Mouse (Mus musculus) MEL (cell line): ENCODE results near the gene Tpra1. TPM values are rescaled to one million over a fixed set of nuclear protein-coding genes. Genes with fewer than 3 reads are reported as not detected.

Source experiments
- DNase-seq: peaks from one replicate; pipeline ENCODE4 v3.0.0; 2011; ENCODE audit warnings: low read depth, low spot score
- H3K27ac ChIP-seq: 2 replicates; pipeline ENCODE4 v1.5.1; 2012; ENCODE audit warnings: low read depth, mild to moderate bottlenecking, control low read depth, low read length, moderate library complexity; ENCODE audit not compliant: control insufficient read depth
- H3K27me3 ChIP-seq, 2 experiments: fragments of 150-350 bp in 1 of 2; sonication (generic) in 1 of 2; 2 replicates each; pipeline ENCODE4 v1.6.1; 2012; ENCODE audit warnings: low read length in 2 of 2, mild to moderate bottlenecking in 2 of 2, improper control_type of control experiment in 1 of 2, moderate library complexity in 1 of 2; ENCODE audit not compliant: insufficient read depth in 2 of 2, control insufficient read depth in 1 of 2
- H3K36me3 ChIP-seq, 2 experiments: 2 replicates each; pipeline ENCODE4 v1.6.1; 2012 to 2014; ENCODE audit warnings: low read length in 2 of 2, improper control_type of control experiment in 1 of 2, inconsistent platforms in 1 of 2, mild to moderate bottlenecking in 1 of 2; ENCODE audit not compliant: insufficient read depth in 2 of 2, control insufficient read depth in 1 of 2
- H3K4me1 ChIP-seq, 2 experiments: fragments of 150-350 bp in 1 of 2; sonication (generic) in 1 of 2; 2 replicates each; pipeline ENCODE4 v1.6.1; 2012; ENCODE audit warnings: low read length in 2 of 2, improper control_type of control experiment in 1 of 2, mild to moderate bottlenecking in 1 of 2; ENCODE audit not compliant: insufficient read depth in 2 of 2, control insufficient read depth in 1 of 2
- H3K4me3 ChIP-seq, 2 experiments: fragments of 150-350 bp in 1 of 2; sonication (generic) in 1 of 2; 2 replicates each; pipeline ENCODE4 v1.5.1; 2012; ENCODE audit warnings: low read depth in 2 of 2, low read length in 2 of 2, mild to moderate bottlenecking in 2 of 2, moderate library complexity in 2 of 2, control low read depth in 1 of 2, improper control_type of control experiment in 1 of 2; ENCODE audit not compliant: control insufficient read depth in 1 of 2, insufficient read depth in 1 of 2
- H3K79me2 ChIP-seq: 2 replicates; pipeline ENCODE4 v1.6.1; 2012; ENCODE audit warnings: mild to moderate bottlenecking, low read length, moderate library complexity; ENCODE audit not compliant: control insufficient read depth, poor library complexity, insufficient read depth
- H3K9ac ChIP-seq: 2 replicates; pipeline ENCODE4 v1.6.1; 2012; ENCODE audit warnings: low read depth, mild to moderate bottlenecking, control low read depth, low read length, moderate library complexity; ENCODE audit not compliant: control insufficient read depth, poor library complexity, severe bottlenecking
- H3K9me3 ChIP-seq: fragments of 150-350 bp; sonication (generic); replicated peaks from 2 replicates; pipeline ENCODE4 v1.6.1; 2012; ENCODE audit warnings: mild to moderate bottlenecking, low read length, improper control_type of control experiment, moderate library complexity; ENCODE audit not compliant: insufficient read depth
- CHD1 ChIP-seq: IDR thresholded peaks from 2 replicates; pipeline ENCODE4 v1.6.1; 2012; ENCODE audit warnings: low read depth, mild to moderate bottlenecking, inconsistent platforms, low read length, improper control_type of control experiment
- CHD2 ChIP-seq: IDR thresholded peaks from 2 replicates; pipeline ENCODE4 v1.6.1; 2011; ENCODE audit warnings: low read length, improper control_type of control experiment
- CTCF ChIP-seq, 3 experiments: IDR thresholded peaks in 2 of 3; conservative IDR thresholded peaks in 1 of 3; 2 replicates each; pipeline ENCODE4 v1.5.1; 2011 to 2012; ENCODE audit warnings: low read length in 3 of 3, low read depth in 2 of 3, mild to moderate bottlenecking in 2 of 3, improper control_type of control experiment in 1 of 3, inconsistent platforms in 1 of 3, mixed read lengths in 1 of 3, moderate library complexity in 1 of 3; ENCODE audit not compliant: control insufficient read depth in 1 of 3, insufficient read depth in 1 of 3, poor library complexity in 1 of 3, severe bottlenecking in 1 of 3
- E2F4 ChIP-seq: IDR thresholded peaks from 2 replicates; pipeline ENCODE4 v1.6.1; 2011; ENCODE audit warnings: low read depth, low read length, improper control_type of control experiment, borderline replicate concordance
- EP300 ChIP-seq, 2 experiments: IDR thresholded peaks; 2 replicates each; pipeline ENCODE4 v1.6.1; 2011; ENCODE audit warnings: improper control_type of control experiment in 2 of 2, low read length in 2 of 2, low read depth in 1 of 2, mild to moderate bottlenecking in 1 of 2
- GABPA ChIP-seq: IDR thresholded peaks from 2 replicates; pipeline ENCODE4 v1.6.1; 2012; ENCODE audit warnings: low read depth, mild to moderate bottlenecking, inconsistent platforms, low read length, improper control_type of control experiment, moderate library complexity
- HCFC1 ChIP-seq: IDR thresholded peaks from 2 replicates; pipeline ENCODE4 v1.6.1; 2012; ENCODE audit warnings: low read depth, mild to moderate bottlenecking, inconsistent platforms, low read length, improper control_type of control experiment, moderate library complexity
- MAZ ChIP-seq: IDR thresholded peaks from 2 replicates; pipeline ENCODE4 v1.6.1; 2012; ENCODE audit warnings: low read depth, mild to moderate bottlenecking, inconsistent platforms, low read length, improper control_type of control experiment
- RAD21 ChIP-seq: IDR thresholded peaks from 2 replicates; pipeline ENCODE4 v1.6.1; 2011; ENCODE audit warnings: mild to moderate bottlenecking, low read depth, low read length, improper control_type of control experiment
- RCOR1 ChIP-seq: IDR thresholded peaks from 2 replicates; pipeline ENCODE4 v1.6.1; 2012; ENCODE audit warnings: low read depth, mild to moderate bottlenecking, inconsistent platforms, low read length, improper control_type of control experiment
- SIN3A ChIP-seq: IDR thresholded peaks from 2 replicates; pipeline ENCODE4 v1.6.1; 2012; ENCODE audit warnings: low read length, improper control_type of control experiment, inconsistent platforms
- TAL1 ChIP-seq: IDR thresholded peaks from 2 replicates; pipeline ENCODE4 v1.6.1; 2012; ENCODE audit warnings: mild to moderate bottlenecking, inconsistent platforms, low read length, moderate library complexity, mixed read lengths
- TCF12 ChIP-seq: IDR thresholded peaks from 2 replicates; pipeline ENCODE4 v1.6.1; 2014; ENCODE audit warnings: low read depth, mild to moderate bottlenecking, inconsistent platforms, low read length, improper control_type of control experiment, moderate library complexity
- USF1 ChIP-seq: IDR thresholded peaks from 2 replicates; pipeline ENCODE4 v1.6.1; 2014; ENCODE audit warnings: low read depth, mild to moderate bottlenecking, inconsistent platforms, low read length, improper control_type of control experiment, moderate library complexity
- ZKSCAN1 ChIP-seq: IDR thresholded peaks from 2 replicates; pipeline ENCODE4 v1.6.1; 2012; ENCODE audit warnings: low read depth, mild to moderate bottlenecking, inconsistent platforms, low read length, improper control_type of control experiment, moderate library complexity
- polyA plus RNA-seq, 2 experiments: library from polyadenylated mRNA; stranded (reverse) in 1 of 2; unstranded in 1 of 2; fragments of >175 nt in 1 of 2; fragments of >200 nt in 1 of 2; gene quantifications; 2 replicates each; pipeline versions ENCODE4 v1.2.1 to v1.2.4; 2012; ENCODE audit warnings: low replicate concordance in 2 of 2, low read depth in 1 of 2; ENCODE audit not compliant: insufficient read length in 2 of 2, insufficient read depth in 1 of 2, missing spikeins in 1 of 2
- total RNA-seq: library from RNA; depleted of rRNA; stranded (reverse); fragments of 300-350 nt; gene quantifications from 2 replicates; pipeline ENCODE4 v1.2.3, GENCODE M21; 2012

Tpra1 gene
- total and polyA plus RNA-seq, 3 experiments: 22.9 to 42.4 TPM; not detected in 1

GRCm38 (mm10) chr6:88884690-88885089 lies 17.4 kb upstream of the Tpra1 start:
- Histone ChIP-seq H3K4me3 (no peak overlapping the region), H3K27me3 (no peaks in the 10 kb centered on the region), H3K9ac (no peak overlapping the region), H3K27ac (no peak overlapping the region), H3K9me3 (no peaks in the 10 kb centered on the region), H3K4me1 (no peaks in the 10 kb centered on the region), H3K36me3 (peaks cover 0 to 23% of the 10 kb centered on the region in 2 experiments; a peak in 2 of 4 replicates), H3K79me2 (no peaks in the 10 kb centered on the region)
- TF ChIP-seq EP300 (IDR thresholded peaks at IDR 0.05; ENCODE audit: low read depth in 1 of 2, low read length in 2 of 2) (no peak), RCOR1 (no peak), TCF12 (no peak), ZKSCAN1 (no peak), E2F4 (no peak)
- DNase-seq: no peak

DNA sequence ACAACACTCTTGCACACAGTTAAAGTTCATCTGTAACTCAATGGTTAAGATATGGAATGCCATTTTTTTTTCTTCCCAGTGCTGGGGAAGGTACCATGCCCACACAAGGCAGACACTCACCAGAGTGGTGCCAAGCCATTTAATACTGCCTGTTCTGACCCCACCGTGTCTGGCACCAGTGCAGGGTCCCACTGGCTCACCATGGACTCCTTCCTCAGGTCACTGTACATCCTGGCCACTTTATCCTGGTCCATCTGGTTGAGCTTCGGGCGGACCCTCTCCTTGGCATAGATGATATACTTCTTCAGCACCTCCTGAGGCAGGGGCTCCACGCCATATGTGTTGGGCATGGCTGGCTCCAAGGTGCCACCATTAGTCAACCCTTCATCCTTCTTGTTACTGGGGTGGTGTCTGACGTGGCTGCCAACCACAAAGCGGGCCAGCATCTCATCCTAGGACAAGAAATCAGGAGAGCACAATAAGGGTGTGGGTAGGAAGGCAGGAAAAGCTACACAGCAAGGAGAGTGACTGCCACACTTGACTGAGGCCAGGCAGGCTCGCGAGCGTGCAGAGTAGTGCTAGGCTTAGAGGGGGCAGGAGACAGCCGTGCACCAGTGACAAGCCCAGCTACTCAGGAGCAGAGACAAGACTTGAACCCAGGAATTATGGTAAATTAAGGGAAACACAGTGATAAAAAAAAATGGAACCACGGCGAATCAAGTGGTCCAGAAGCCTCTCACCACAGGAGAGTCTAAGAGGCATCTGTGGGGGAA lies 16.2 kb upstream of the Tpra1 start:
- TF ChIP-seq MAZ (no peak), GABPA (no peak), TAL1 (no peak), RCOR1 (no peak), CHD1 (no peak), SIN3A (no peak), HCFC1 (no peak), CTCF (IDR thresholded peaks at IDR 0.05 in 2 of 3, conservative IDR thresholded peaks at IDR 0.05 in 1 of 3; ENCODE audit: control insufficient read depth in 1 of 3, insufficient read depth in 1 of 3, low read depth in 2 of 3, low read length in 3 of 3, poor library complexity in 1 of 3, severe bottlenecking in 1 of 3) (no peak), USF1 (no peak), CHD2 (no peak), RAD21 (no peak)
- Histone ChIP-seq H3K27ac (no peak overlapping the region), H3K79me2 (no peaks in the 10 kb centered on the region), H3K9me3 (no peaks in the 10 kb centered on the region), H3K36me3 (peaks cover 0 to 31% of the 10 kb centered on the region in 2 experiments; a peak in 2 of 4 replicates), H3K4me3 (no peak overlapping the region), H3K27me3 (no peaks in the 10 kb centered on the region), H3K9ac (no peak overlapping the region), H3K4me1 (no peaks in the 10 kb centered on the region)
- no peak for DNase-seq
